Mouse (Mus musculus) left cerebral cortex, postnatal 36 days (tissue): Measurements from ENCODE around the gene Gm42688. TPM values are rescaled to one million over a fixed set of nuclear protein-coding genes. Genes with fewer than 3 reads are reported as not detected.

Experiments used
- DNase-seq, 2 experiments: peaks; one replicate each; pipeline ENCODE4 v3.0.0; 2021 to 2022; ENCODE audit warnings: low spot score in 2 of 2, mixed read lengths in 1 of 2
- intact Hi-C: fragments of 180-260 bp; cut with DNase I; formaldehyde crosslinking; loops from one replicate; pipeline ENCODE4 v1.15.1; 2025
- total RNA-seq, 2 experiments: library from RNA; stranded (reverse); gene quantifications; 2 replicates each; pipeline ENCODE4 v1.2.3; 2021

The Gm42688 gene
- total RNA-seq, 2 experiments from 2014 or later, result 5.3 to 5.9 TPM

GRCm38 (mm10) chr6:83078324-83078858 is 23.0 kb upstream of the Gm42688 start:
- intact Hi-C loops, result loop anchor here (1.0 to 10.0 kb wide), 4 partner anchors 22 to 636 kb away; partner anchors contain the start of genes Aup1, Ccdc142, Gm42688 and Vax2
- DNase-seq, result peak; percentile 99

GRCm38 (mm10) chr6:83080210-83080609 is 21.2 kb upstream of the Gm42688 start:
- DNase-seq, result no peak
- intact Hi-C loops, result no loop called here

GRCm38 (mm10) chr6:83083497-83083896 is 17.9 kb upstream of the Gm42688 start:
- intact Hi-C loops, result no loop called here
- no peak for DNase-seq

- intact Hi-C loops, result no loop called here
- DNase-seq, result no peak
Observed at GRCm38 (mm10) chr6:83084477-83084876, 16.9 kb upstream of the Gm42688 start.

- no peak for DNase-seq
- intact Hi-C loops, result no loop called here
Observed at GRCm38 (mm10) chr6:83086121-83087035, 15.0 kb upstream of the Gm42688 start, which contains the start of gene Lbx2. TSS of gene Lbx2 (plus strand) at chr6:83086367.

- intact Hi-C loops, result no loop called here
- DNase-seq, result no peak
Observed at GRCm38 (mm10) chr6:83087205-83087925, 14.1 kb upstream of the Gm42688 start.

GRCm38 (mm10) chr6:83087926-83088260 is 13.5 kb upstream of the Gm42688 start:
- DNase-seq, result no peak
- intact Hi-C loops, result no loop called here

GRCm38 (mm10) chr6:83092416-83093127 is 8.8 kb upstream of the Gm42688 start:
- intact Hi-C loops, result no loop called here
- no peak for DNase-seq

GRCm38 (mm10) chr6:83095968-83096367 is 5.4 kb upstream of the Gm42688 start:
- no peak for DNase-seq
- intact Hi-C loops, result no loop called here

GRCm38 (mm10) chr6:83098411-83098810 is 3.0 kb upstream of the Gm42688 start:
- intact Hi-C loops, result no loop called here
- no peak for DNase-seq

GRCm38 (mm10) chr6:83101688-83102556 is 505 bp downstream of the Gm42688 start:
- DNase-seq, result peak in 1 of 2 experiments; percentile 67
- intact Hi-C loops, result loop anchor here (1.0 to 2.0 kb wide), 3 partner anchors 23 to 106 kb away; partner anchors contain the start of genes Aup1 and Htra2

- intact Hi-C loops, result no loop called here
- no peak for DNase-seq
Observed at GRCm38 (mm10) chr6:83103130-83103650, 1.8 kb downstream of the Gm42688 start.

GRCm38 (mm10) chr6:83104158-83104557 is 2.7 kb downstream of the Gm42688 start:
- intact Hi-C loops, result no loop called here

GRCm38 (mm10) chr6:83107566-83108400 is 6.4 kb downstream of the Gm42688 start:
- no peak for DNase-seq
- intact Hi-C loops, result no loop called here

More at GRCm38 (mm10) chr6:83104158-83104557, 2.7 kb downstream of the Gm42688 start:
- DNase-seq, result no peak

GRCm38 (mm10) chr6:83108762-83109668 is 7.6 kb downstream of the Gm42688 start, which contains the start of gene Mrpl53:
TSS of gene Mrpl53 (plus strand) at chr6:83109040.
- intact Hi-C loops, result no loop called here
- peak; percentile 86 to 87 for DNase-seq

- no peak for DNase-seq
Observed at GRCm38 (mm10) chr6:83111510-83112136, 10.2 kb downstream of the Gm42688 start.

More at GRCm38 (mm10) chr6:83111510-83112136, 10.2 kb downstream of the Gm42688 start:
- intact Hi-C loops, result loop anchor here (10.0 kb wide), 1 partner anchor 213 kb away; the partner anchor contains the start of genes Mob1a and Mthfd2
